Mouse (Mus musculus) urinary bladder, postnatal 4 days (tissue): Measurements from ENCODE around the gene Dus2.

Source experiments
- DNase-seq, 2 experiments: peaks; one replicate each; pipeline ENCODE4 v3.0.0; 2021 to 2022; ENCODE audit warnings: low spot score in 2 of 2

Dus2 gene

GRCm38 (mm10) chr8:106075161-106075862, 84.2 kb downstream of the Dus2 start:
- no peak for DNase-seq

DNA sequence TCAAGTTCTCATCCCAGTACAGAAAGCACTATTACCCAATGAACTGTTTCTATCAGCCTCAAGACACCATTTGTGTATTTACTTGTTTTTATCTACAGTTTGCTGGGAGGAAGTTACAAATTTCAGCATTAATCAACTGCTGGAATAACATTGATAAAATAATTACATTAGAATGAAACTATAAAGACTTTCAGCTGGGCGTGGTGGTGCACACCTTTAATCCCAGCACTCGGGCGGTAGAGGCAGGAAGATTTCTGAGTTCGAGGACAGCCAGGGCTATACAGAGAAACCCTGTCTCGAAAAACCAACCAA, 84.7 kb downstream of the Dus2 start:
- DNase-seq, result no peak

DNA sequence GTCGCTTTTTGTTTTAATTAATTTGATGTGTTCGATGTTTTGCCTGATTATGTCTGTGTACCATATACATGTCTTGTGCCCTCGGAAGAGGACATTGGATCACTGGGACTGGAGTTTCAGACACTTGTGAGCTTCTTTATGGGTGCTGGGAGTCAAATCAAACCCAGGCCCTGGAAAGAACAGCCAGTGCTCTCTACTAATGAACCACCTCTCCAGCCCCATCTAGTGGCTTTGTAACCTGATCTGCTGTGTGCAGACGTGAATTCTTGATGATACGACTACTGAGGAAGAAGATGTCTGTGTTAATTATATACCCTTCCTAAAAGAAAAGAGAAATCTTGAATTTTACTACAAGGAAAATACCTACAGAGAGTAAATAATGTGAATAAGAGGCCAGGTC, 85.5 kb downstream of the Dus2 start:
- no peak for DNase-seq

DNA sequence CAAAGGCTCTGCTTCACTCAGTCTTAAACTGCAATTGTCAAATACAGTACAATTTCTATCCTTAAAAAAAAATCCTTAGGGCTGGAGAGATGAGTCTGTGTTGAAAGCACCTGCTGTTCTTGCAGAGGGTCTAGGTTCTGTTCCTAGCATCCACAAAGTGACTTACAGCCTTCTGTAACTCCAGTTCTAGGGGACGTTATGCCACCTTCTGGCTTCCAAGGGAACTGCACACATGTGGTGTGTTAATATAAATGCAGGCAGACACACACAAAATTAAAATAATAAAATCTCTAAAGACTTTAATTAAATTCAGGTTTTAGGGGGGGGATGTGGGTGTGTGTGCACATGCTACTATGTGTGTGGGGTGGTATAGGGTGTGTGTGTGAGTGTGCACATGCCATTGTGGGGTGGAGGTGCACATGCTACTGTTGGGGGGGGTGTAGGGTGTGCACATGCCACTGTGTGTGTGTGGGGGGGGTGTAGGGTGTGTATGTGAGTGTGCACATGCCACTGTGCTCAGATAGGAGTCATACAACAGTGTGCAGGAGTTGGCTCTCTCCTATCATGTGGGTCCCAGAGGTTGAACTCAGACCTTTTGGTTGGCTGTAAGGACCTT, 86.4 kb downstream of the Dus2 start:
- DNase-seq, result no peak

GRCm38 (mm10) chr8:106102321-106102720, 111.2 kb downstream of the Dus2 start:
- no peak for DNase-seq
